Mouse (Mus musculus): ENCODE measurements around the gene Gm28870.
"Not testable (repeated sequence)": the region's sequence is repeated elsewhere in the genome, so short reads cannot be mapped to it uniquely, and the experiment has no call there.

Gm28870 gene

GRCm38 (mm10) chrY:50096976-50097375 is at the start of gene Gm28870:
Gm28870 (plus strand) TSS chrY:50097276.
- in situ Hi-C loops (cut with MboI) = not testable (repeated sequence)
